8 mouse cellular contexts compared by ENCODE assay signal in genomic region chr4:122958491-122959031, GRCm38 (mm10). TPM values are rescaled to one million over a fixed set of nuclear protein-coding genes. Genes with fewer than 3 reads are reported as not detected.
DNase-seq lines count a peak whose midpoint lies in the region; ATAC-seq and TF ChIP-seq lines count a peak whose summit lies in the region.

No protein-coding gene starts in this region.

- peaks cover 32% of the 10 kb centered on the region for H3K4me1 ChIP-seq in testis, adult 2 months (ENCODE audit: control insufficient read depth, insufficient read depth, low read length)

- no peaks in the 10 kb centered on the region for H3K27me3 ChIP-seq in testis, adult 2 months (ENCODE audit: control insufficient read depth, insufficient read depth, low read length)

- H3K4me3 ChIP-seq in testis, adult 2 months (ENCODE audit: control insufficient read depth, low read depth, low read length) = no peak overlapping the region

- peak; percentile 26 for DNase-seq in cerebellum, adult 9-11 months
- no peak for DNase-seq in testis, postnatal 10 days (ENCODE audit: low spot score)
- DNase-seq in left cerebral cortex, postnatal 36 days (ENCODE audit: low spot score in 2 of 2) = peak; percentile 66 to 67
- peak; percentile 18 for DNase-seq in testis, postnatal 14 days (ENCODE audit: low spot score)
- DNase-seq in embryo, embryonic 10.5 days (ENCODE audit: low spot score) = no peak
- no peak for DNase-seq in cerebellum, postnatal 4 days (ENCODE audit: low spot score in 2 of 2)

- ATAC-seq in cerebellum, adult (ENCODE audit: insufficient number of reproducible peaks, low FRiP score, low TSS enrichment) = no peak

- H3K36me3 ChIP-seq in testis, adult 2 months (ENCODE audit: control insufficient read depth, insufficient read depth, low read length) = no peaks in the 10 kb centered on the region

- TF ChIP-seq CTCF in testis, adult 2 months (IDR thresholded peaks at IDR 0.05; ENCODE audit: control insufficient read depth, insufficient read depth, insufficient replicate concordance, low read depth, low read length) = no peak

- H3K27ac ChIP-seq in testis, adult 2 months (ENCODE audit: control insufficient read depth, insufficient read depth, low read depth, low read length) = 0 out of 2 replicates have a peak overlapping the region, but pooled peaks have one; percentile 36

- intact Hi-C loops in left cerebral cortex, postnatal 36 days (cut with DNase I) = no loop called here

- TF ChIP-seq POLR2A in testis, adult 2 months (IDR thresholded peaks at IDR 0.05; ENCODE audit: control insufficient read depth, low read depth, low read length) = 0 out of 2 replicates have a peak, but pooled peaks have one; percentile 25

RNA-seq across cellular contexts. Expression of gene Mfsd2a, which starts 2.4 kb away (rescaled TPM):
- polyA plus RNA-seq in testis, adult 2 months (2012; rRNA removed) = 6.9 and 8.7 TPM in 2 replicates
- 10 to 100 TPM; 36.9 to 50.0 TPM for total RNA-seq in left cerebral cortex, postnatal 36 days (2021)

RNA-seq across cellular contexts. Expression of gene Mycl, which starts 36.9 kb away (rescaled TPM):
- 0.44 and 0.60 TPM in 2 replicates for polyA plus RNA-seq in testis, adult 2 months (2012; rRNA removed)
- 10 to 100 TPM; 11.3 to 12.9 TPM for total RNA-seq in left cerebral cortex, postnatal 36 days (2021)

RNA-seq across cellular contexts. Expression of gene Trit1, which starts 57.8 kb away (rescaled TPM):
- polyA plus RNA-seq in testis, adult 2 months (2012; rRNA removed) = 1.9 and 2.2 TPM in 2 replicates
- total RNA-seq in left cerebral cortex, postnatal 36 days (2021) = 10 to 100 TPM; 18.2 to 23.5 TPM

Comparison
In these comparisons a context has a peak if more than half of its experiments do, and no peak if none do; other contexts are left out.
1. DNase-seq: peak in cerebellum, adult 9-11 months (single experiment), left cerebral cortex, postnatal 36 days (2 of 2) and testis, postnatal 14 days (single experiment); none in testis, postnatal 10 days (single experiment), embryo, embryonic 10.5 days (single experiment) and cerebellum, postnatal 4 days (0 of 2).